Mouse (Mus musculus): Measurements from ENCODE around the gene Brms1l.
"Not testable (repeated sequence)": the region's sequence is repeated elsewhere in the genome, so short reads cannot be mapped to it uniquely, and the experiment has no call there.

Gene Brms1l

DNA sequence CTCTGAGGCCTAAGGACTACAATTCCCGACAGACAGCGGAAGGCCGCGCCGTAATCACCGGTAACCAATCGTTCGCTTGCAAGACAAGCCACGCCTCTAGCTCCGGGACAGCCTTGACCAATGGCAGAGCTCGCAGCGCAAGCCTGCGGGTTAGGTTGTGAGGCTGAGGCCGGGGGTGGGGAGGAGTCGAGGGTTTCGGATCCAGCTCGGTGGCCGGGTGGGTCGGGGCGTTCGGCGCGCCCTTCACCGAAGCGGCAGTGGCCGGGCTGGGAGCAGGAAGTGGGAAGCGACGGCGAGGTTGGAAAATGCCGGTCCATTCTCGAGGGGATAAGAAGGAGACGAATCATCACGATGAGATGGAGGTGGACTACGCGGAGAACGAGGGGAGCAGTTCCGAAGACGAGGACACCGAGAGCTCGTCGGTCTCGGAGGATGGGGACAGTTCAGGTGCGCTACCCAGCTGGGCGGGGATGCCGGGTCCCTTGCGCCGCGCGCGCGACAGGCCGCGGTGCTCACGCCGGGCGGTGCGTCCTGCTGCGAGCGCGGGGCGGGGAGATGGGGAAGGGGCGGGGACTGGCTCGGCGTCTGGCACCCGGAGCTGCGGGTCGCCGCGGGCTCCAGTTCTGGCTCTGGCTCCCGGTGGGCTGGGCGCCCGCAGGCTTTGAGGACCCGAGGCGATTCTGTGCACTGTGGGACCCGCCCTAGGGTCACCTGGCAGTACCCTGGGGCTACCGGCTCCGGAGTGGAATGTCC, at the start of gene Brms1l:
Brms1l (plus strand) TSS at position 126 of the 753 bp plus-strand sequence.
- DNase-seq (ENCODE audit: low spot score in 2 of 2), result peak; percentile 94 to 97

DNA sequence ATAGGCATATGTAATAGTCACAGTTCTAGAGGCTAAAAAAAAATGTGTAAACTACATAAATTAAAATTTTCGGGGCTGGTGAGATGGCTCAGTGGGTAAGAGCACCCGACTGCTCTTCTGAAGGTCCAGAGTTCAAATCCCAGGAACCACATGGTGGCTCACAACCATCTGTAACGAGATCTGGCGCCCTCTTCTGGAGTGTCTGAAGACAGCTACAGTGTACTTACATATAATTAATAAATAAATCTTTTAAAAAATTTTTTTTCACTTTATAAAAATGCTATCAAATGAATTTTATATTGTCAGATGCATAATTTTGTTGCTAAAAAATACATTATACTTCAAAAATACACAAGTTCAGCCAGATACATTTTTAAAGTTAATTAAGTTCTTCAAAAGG, 41.6 kb upstream of the Brms1l start:
- DNase-seq (ENCODE audit: low spot score in 2 of 2), result not testable (repeated sequence)

DNA sequence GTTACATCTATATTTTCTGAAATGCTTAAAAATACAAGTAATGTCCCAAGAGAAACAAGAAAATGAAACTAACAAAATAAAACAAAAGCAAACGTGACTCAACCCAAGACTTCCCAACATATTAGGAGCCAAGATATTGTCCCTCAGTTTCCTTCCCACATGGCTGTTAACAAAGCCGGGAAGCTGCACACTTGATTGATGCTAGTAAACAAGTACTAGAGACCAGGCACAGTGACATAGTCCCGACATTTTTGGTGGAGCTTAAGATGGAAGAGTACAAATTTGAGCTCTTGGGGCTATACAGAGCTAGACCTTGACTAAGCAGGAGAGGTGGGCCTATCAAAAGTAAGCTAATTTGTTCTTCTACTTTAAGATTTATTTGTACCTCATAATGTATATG, 39.0 kb upstream of the Brms1l start:
- DNase-seq (ENCODE audit: low spot score in 2 of 2), result no peak

DNA sequence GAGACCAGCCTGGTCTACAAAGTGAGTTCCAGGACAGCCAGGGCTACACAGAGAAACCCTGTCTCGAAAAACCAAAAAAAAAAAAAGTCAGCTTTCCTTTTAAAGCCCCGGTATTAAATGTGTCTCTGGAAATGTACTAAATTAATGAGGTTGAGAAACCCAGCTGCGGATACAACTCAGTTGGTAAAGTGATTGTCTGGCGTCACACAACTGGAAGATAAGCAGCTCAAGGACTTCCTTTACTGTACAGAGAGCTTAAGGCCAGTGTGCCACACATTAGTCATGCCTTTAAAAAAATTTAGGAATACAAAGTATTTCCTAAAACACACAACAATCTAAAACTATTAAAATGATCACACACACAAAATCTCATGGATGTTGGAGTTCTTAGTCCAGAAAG, 37.4 kb upstream of the Brms1l start:
- DNase-seq (ENCODE audit: low spot score in 2 of 2), result no peak

DNA sequence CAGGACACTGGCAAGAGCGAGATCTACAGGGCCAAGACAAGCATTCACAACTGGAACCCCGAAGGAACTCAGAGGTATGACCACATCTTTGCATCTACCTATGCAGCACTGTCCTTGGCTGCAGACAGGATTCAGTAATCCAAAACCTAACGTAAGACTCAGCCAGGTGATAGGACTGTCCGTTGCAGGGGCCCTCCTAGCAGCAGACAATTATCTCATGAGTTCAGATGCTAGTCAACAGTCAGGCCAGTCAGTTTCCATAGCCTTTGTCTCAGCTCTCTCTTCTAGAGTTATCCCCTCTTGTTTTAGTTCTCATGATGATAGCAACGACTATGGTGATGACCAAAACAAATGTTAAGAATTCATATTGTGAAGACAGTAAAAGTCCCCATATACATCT, 36.0 kb upstream of the Brms1l start:
- no peak for DNase-seq (ENCODE audit: low spot score in 2 of 2)

DNA sequence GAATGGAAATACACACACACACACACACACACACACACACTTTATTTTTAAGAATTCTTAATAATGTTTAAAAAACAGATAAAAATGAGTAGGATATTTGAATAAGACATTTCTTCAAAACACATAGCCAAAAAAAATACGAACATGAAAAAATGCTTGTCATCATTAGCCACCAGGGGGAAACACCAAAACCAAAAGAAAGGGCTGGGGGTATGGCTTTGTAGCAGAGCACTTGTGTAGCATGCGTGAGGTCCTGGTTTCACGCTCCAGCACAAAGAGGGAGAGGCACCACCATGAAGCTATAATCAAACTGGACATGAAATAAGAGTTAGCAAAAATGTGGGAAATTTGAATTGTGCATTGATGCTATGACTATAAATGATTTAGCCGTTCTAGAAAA, 35.0 kb upstream of the Brms1l start:
- no peak for DNase-seq (ENCODE audit: low spot score in 2 of 2)

DNA sequence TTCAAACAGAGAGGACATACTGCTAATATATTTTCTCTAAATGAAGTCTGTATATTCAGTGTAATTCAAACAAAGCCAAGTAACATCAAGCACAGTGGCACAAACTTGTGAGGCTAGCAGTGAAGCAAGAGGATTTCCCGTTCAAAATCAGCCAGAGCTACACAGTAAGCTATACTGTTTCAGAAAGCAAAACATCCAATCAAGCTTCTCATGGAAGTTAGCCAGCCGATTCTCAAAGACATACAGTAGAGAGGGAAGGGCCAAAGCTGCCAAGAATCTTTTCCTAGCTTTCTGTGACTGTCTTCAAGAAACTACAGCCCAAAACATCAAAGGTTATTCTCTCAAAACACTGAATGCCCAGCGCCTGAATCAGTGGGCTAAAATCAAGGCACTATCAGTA, 31.1 kb upstream of the Brms1l start:
- no peak for DNase-seq (ENCODE audit: low spot score in 2 of 2)

DNA sequence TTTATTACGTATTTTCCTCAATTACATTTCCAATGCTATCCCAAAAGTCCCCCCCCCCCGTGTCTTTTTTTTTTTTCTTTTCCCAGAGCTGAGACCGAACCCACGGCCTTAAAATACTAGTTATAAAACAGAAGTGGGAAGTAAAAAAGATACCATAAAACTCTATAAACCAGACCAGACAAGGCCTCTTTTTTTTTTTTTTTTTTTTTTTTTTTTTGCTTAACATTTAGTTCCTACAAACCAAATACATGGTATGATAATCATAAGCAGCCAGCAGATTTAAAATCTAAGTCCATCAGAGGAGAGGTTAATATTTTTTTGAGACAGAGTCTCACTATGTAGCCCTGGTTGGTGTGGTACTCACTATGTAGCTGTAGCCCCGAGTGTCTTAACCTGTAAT, 19.6 kb upstream of the Brms1l start:
- no peak for DNase-seq (ENCODE audit: low spot score in 2 of 2)

DNA sequence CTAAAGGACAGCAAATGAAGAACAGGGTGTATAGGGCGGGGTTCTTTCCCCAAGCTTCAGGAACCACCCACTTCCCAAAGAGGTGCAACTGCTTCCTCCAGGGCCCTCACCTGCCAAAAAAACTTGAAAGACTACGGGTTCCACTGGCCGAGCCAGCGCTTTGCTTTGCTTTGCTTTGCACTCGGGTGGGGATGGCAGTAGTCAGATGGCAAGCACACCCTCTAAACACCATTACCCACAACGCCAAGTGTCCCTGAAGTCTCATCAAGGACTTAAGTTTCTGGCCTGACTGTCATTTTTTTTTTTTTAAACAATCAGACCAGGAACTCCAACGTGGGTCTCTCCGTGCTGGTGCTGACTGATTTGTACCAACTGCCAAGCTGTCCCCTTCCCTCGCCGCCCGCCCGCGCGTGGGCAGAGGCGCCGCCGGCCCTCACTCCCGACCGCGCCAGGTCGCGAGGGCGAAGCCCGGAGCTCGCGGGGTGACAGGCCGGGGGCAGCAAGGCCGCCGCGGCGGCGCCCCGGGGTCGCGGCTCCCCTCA, 15.9 kb upstream of the Brms1l start:
- peak; percentile 35 to 39 for DNase-seq (ENCODE audit: low spot score in 2 of 2)

DNA sequence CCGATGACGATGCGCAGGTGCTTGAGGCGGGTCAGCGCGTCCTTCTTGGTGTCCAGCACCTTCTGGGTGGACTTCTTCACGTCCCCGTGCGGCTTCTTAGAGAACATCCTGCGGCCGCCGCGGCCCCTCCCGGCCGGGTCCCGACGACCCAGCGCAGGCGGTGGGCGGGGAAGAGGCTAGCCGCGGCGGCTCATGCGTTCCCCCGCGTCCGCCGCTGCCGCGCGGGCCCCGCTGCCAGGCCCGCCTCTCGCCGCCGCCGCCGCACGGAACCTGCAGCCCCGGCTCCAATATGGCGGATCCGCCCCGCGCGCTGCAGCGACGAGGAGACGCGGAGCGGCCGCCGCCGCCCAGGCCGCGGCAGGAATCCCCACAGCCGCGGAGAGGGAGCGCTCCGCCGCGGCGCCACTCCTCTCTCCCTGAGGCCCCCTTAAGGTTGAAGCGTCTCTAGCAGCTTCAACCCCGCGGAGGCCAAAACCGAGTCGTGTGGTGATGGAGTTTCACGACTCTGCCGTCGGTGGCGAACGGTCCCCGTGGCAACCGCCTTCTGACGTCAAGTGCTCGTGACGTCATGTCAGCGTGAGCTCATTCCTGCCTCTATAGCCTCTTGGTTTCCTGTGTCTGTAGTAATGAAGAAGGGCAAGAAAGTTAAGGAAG, 15.3 kb upstream of the Brms1l start, which contains the start of gene Ralgapa1:
Ralgapa1 (minus strand) TSS at position 507 of the 654 bp plus-strand sequence.
- DNase-seq (ENCODE audit: low spot score in 2 of 2), result peak; percentile 86 to 92

DNA sequence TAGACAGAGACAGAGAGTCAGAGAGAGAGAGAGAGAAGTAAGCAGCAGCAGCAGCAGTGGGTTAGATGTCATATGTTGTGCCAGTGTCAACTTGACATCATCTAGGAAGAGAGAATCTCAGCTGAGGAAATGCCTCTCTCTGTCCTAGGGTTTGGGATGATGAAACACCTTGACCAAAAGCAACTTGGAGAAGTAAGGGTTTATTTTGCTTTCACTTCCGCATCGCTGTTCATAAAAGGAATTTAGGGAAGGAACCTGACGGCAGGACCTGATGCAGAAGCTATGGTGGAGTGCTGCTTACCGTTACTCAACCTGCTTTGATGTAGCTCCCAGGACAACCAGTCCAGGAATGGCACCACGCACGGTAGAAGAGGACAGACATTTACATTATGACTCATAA, 12.1 kb upstream of the Brms1l start:
- no peak for DNase-seq (ENCODE audit: low spot score in 2 of 2)

DNA sequence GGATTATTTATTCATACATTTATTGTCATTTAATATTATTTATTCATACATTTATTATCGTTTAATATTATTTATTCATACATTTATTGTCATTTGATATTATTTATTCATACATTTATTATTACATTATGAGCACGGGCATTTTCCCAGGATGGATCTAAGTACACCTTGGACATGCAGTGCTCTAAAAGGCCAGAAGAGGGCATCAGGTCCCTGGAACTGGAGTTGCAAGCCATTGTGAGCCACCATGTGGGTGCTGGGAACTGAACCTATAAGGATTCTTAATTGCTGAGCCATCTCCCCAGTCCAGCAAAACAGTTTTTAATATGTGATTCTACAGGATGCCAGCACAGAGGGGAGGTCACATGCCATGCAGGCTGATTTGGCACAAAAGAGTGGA, 10.6 kb upstream of the Brms1l start:
- no peak for DNase-seq (ENCODE audit: low spot score in 2 of 2)

DNA sequence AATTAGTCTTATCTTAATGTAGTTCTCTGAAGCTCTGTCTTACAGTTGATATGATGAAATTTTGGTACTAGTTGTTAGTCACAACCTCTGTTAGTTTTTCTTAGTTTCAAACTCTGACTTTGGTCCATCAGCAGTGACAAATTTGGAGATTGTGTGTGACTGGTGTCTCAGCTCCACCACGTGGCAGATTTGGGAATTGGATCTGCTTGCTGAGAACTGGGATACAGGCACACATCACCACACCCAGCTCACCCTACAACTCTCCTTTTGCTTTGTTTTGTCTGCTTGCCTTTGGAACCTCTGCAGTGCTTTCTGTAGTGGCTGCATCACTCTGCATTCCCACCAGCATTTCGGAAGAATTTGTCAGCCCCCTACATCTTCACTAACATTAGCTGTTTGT, 5.0 kb upstream of the Brms1l start:
- DNase-seq (ENCODE audit: low spot score in 2 of 2), result peak; percentile 62 to 82

DNA sequence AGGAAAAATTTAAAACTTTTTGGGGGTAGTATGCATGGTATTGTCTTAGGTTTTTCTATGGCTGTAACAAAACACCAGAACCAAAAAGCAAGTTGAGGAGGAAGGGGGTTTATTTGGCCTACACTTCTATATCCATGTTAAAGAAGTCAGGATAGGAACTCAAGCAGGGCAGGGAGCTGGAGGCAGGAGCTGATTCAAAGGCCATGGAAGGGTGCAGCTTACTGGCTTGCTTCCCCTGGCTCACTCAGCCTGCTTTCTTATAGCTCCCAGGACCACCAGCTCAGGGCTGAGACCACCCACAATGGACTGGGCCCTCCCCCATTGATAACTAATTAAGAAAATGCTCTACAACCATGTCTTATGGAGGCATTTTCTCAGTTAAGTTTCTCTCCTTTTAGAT, 3.2 kb upstream of the Brms1l start:
- no peak for DNase-seq (ENCODE audit: low spot score in 2 of 2)

DNA sequence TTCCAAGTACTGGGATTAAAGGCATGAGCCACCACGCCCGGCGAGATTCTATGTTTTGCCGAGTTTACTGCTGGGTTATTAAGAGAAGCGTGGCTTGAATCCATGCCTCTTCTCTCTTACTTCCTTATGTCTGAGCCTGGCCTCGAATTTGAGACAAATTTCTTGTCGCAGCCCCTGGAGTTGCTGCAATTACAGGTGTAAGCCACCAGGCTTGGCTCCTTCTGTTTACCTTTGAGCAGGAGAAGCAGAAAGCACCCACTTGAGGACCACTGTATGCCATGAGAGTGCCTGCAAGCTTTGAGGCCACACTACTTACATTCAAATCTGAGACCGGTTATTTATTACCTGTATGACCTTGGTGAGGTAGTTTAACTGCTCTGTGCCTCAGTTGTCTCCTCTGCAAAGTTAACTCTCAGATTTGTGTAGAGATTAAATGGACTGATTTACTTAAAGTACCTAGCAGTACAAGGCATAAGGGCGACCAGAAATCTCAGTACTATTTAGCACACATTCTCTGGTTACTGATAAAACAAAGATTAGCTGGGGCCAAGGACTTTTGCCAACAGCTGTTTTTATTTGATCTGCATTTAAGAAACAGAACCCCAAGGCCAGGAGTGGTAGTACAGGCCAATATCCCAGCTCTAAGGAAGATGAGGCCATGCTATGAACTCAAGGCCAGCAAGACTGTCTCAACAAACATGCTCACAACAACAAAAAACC, 2.1 kb upstream of the Brms1l start:
- no peak for DNase-seq (ENCODE audit: low spot score in 2 of 2)

DNA sequence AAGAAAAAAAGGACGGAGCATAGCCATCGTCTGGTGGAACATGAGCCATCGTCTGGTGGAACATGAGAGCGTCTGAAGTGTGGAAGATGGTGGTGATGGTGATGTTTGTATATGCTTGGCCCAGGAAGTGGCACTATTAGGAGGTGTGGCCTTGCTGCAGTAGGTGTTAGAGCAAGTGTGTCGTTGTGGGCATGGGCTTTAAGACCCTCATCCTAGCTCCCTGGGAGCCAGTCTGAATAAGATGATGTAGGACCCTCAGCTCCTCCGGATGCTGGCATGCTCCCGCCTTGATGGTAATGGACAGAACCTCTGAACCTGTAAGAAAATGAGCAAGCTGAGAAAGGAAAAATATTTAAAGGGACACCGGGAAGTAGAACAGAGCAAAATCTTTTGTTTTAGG, 1.2 kb upstream of the Brms1l start:
- no peak for DNase-seq (ENCODE audit: low spot score in 2 of 2)

DNA sequence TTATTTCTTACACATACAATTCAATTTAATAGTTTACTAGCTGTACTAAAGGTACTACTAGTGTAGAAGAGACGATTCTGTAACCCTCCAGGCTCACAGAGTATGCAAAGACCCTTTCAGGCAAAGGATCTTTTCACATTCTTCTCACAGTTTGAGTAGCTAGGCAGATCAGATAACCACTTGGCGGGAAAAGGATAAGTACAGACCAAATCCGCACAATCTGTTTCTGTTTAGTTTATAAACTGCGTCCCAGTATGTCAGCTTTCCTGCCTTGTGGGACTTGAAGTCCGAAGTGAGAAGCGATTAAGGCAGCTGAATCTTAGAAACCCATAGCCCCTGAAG, 296 bp upstream of the Brms1l start:
- DNase-seq (ENCODE audit: low spot score in 2 of 2), result no peak

DNA sequence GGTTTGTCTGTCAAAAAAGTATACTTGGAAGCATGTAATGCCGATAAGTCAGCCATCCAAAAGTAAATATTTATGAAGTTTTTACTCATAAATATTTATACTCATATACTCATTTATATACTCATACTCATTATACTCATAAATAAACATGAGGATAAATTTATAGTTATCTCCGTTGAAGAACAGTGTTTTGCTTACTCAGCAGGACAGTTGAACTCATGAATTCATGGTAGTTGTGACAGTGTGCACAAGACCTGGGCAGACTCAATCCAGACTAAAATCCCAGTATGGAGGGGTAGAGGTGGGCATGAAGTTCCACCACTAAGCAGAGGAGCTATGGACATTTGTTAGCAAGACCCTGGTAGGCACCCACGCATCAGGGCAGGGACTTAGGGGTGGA, 1.4 kb downstream of the Brms1l start:
- DNase-seq (ENCODE audit: low spot score in 2 of 2), result no peak

DNA sequence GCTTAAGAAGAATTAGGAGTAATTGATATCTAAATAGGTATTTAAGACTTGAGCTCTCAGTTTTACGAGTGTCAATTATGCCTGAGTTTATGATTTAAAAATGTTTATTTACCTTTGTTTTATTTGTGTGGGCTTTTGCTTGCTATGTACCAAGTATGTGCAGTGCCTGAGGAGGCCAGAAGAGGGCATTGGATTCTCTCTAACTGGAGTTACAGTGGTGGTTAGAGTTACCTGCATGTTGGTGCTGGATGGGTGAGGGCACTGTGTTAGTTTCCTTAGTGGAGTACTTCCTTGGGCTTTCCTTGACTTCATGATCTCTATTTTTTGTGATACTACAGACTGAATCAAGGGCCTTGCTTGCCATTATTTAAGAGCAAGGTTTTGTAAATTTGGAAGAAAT, 10.6 kb downstream of the Brms1l start:
- peak in 1 of 2 experiments; percentile 21 for DNase-seq (ENCODE audit: low spot score in 2 of 2)

DNA sequence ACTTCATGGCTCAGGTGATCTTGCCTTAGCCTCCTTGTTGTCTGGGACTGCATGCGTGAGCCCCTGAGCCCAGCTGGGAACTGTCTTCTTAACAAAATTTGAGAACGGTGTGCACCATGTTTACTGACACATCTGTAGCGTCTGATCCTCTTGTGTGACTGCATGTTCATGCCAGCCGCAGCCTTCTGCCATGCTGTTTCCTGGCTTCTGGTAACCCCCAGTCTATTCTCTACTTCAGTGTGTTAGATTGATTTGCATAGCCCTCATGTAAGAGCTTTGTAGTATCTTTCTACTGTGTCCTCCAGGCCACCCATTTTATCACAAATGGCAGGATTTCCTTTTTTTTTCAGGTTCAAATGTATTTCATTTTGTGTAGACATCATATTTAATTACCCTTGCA, 11.7 kb downstream of the Brms1l start:
- no peak for DNase-seq (ENCODE audit: low spot score in 2 of 2)

DNA sequence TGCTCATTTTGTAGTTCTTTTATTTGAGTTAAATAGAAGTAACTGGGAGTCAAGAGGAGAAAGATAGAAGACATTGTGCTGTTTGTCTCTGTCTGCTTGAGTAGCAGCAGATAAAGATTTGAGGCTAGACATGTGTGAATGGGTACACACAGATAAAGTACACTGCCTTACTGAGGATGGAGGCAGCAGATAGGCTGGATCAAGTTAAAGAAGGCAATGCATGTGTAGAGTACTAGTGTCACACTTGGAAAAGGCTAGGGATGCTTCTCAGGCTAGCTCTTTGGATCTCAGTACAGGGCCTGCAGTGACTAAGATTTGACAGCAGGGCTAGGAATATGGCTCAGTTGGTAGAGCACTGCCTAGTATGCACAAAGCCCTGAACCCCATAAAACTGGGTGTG, 14.5 kb downstream of the Brms1l start:
- DNase-seq (ENCODE audit: low spot score in 2 of 2), result no peak
